Mouse (Mus musculus) lung, postnatal 4 days (tissue): Measurements from ENCODE around the gene Btbd35f22.
"Not testable (repeated sequence)": the region's sequence is repeated elsewhere in the genome, so short reads cannot be mapped to it uniquely, and the experiment has no call there.

Source experiments
- DNase-seq, 2 experiments: peaks; one replicate each; pipeline ENCODE4 v3.0.0; 2021

Gene Btbd35f22

GRCm38 (mm10) chrX:32047529-32047928, at the start of gene Btbd35f22:
Btbd35f22 (plus strand) TSS chrX:32047829.
- not testable (repeated sequence) for DNase-seq
